In genomic region chr14:61155687-61156086, GRCm38 (mm10) we compare ENCODE assay signal across 23 mouse cellular contexts. TPM values are rescaled to one million over a fixed set of nuclear protein-coding genes. Genes with fewer than 3 reads are reported as not detected.
DNase-seq lines count a peak whose midpoint lies in the region; ATAC-seq and TF ChIP-seq lines count a peak whose summit lies in the region.
"Had no signal": no experiment of that assay in that cellular context is flagged by ENCODE, and none has a peak within 500 bp of the region (broad histone marks: within the 10 kb centered on the region; RNA-seq: fewer than 3 reads in every experiment).

No protein-coding gene starts in this region.

- H3K36me3 ChIP-seq in heart, adult 2 months (ENCODE audit: control insufficient read depth, insufficient read depth, low read length), result peaks cover 4% of the 10 kb centered on the region
- no peaks in the 10 kb centered on the region for H3K36me3 ChIP-seq in heart, postnatal 0 days (replicated peaks; ENCODE audit: control insufficient read depth, insufficient read depth, low read length)
- H3K36me3 ChIP-seq in heart, embryonic 10.5 days, result no peaks in the 10 kb centered on the region
- H3K36me3 ChIP-seq: embryonic facial prominence, embryonic 10.5 days; embryonic facial prominence, embryonic 12.5 days; G1E had no signal

- H3K4me1 ChIP-seq in heart, adult 2 months (ENCODE audit: control insufficient read depth, insufficient read depth, low read length), result peaks cover 11% of the 10 kb centered on the region; the same call in 1 of the 2 replicates
- peaks cover 20% of the 10 kb centered on the region for H3K4me1 ChIP-seq in heart, postnatal 0 days (ENCODE audit: control insufficient read depth, insufficient read depth)
- H3K4me1 ChIP-seq in heart, embryonic 10.5 days, result no peaks in the 10 kb centered on the region

- DNase-seq in gastrocnemius, adult 2 months, result no peak
- DNase-seq in gastrocnemius, postnatal 25 days, result no peak
- no peak for DNase-seq in heart, adult 2 months
- no peak for DNase-seq in heart, postnatal 25 days (ENCODE audit: low spot score)
- no peak for DNase-seq in heart, postnatal 0 days (ENCODE audit: low spot score)
- no peak for DNase-seq in heart, embryonic 10.5 days (ENCODE audit: low spot score)
- DNase-seq: adrenal gland, adult 8-10 months; adrenal gland, postnatal 14 days; adrenal gland, postnatal 36 days; B cell, adult 2 months; cerebellum, adult 11-12 months; cerebellum, adult 2 months; cerebellum, adult 9-10 months; cerebellum, postnatal 25 days had no signal

- H3K27me3 ChIP-seq in heart, adult 2 months (ENCODE audit: control insufficient read depth, insufficient read depth, low read length), result no peaks in the 10 kb centered on the region
- H3K27me3 ChIP-seq in heart, postnatal 0 days (ENCODE audit: control insufficient read depth, insufficient read depth, low read length), result no peaks in the 10 kb centered on the region
- no peaks in the 10 kb centered on the region for H3K27me3 ChIP-seq in heart, embryonic 10.5 days (ENCODE audit: insufficient read depth, poor library complexity, severe bottlenecking)
- H3K27me3 ChIP-seq: CH12.LX; embryonic facial prominence, embryonic 12.5 days; forebrain, embryonic 13.5 days; forebrain, embryonic 15.5 days had no signal

- peak; percentile 60 for ATAC-seq in heart, postnatal 0 days (ENCODE audit: insufficient read depth, low read depth)
- ATAC-seq: activated CD4-positive, CD25-positive, alpha-beta regulatory T cell, adult 4 months; CD4-positive, CD25-positive, alpha-beta regulatory T cell, adult 4 months; Patski had no signal

- no peak overlapping the region for H3K4me3 ChIP-seq in gastrocnemius, adult 2 months
- no peak overlapping the region for H3K4me3 ChIP-seq in heart, adult 2 months
- no peak overlapping the region for H3K4me3 ChIP-seq in heart, postnatal 0 days (ENCODE audit: low read depth, low read length)
- no peak overlapping the region for H3K4me3 ChIP-seq in heart, embryonic 10.5 days
- H3K4me3 ChIP-seq: embryonic facial prominence, embryonic 10.5 days; embryonic facial prominence, embryonic 12.5 days; forebrain, embryonic 13.5 days; forebrain, embryonic 15.5 days had no signal

- H3K9me3 ChIP-seq in heart, postnatal 0 days (replicated peaks; ENCODE audit: control insufficient read depth, low read length), result no peaks in the 10 kb centered on the region
- H3K9me3 ChIP-seq in heart, embryonic 10.5 days, result no peaks in the 10 kb centered on the region
- H3K9me3 ChIP-seq: embryonic facial prominence, embryonic 10.5 days; embryonic facial prominence, embryonic 12.5 days; forebrain, embryonic 13.5 days; forebrain, embryonic 15.5 days; G1E had no signal

- no peak overlapping the region for H3K9ac ChIP-seq in heart, adult 2 months (ENCODE audit: low read depth, low read length)
- H3K9ac ChIP-seq in heart, postnatal 0 days (replicated peaks; ENCODE audit: low read depth, low read length), result no peak overlapping the region
- H3K9ac ChIP-seq: embryonic facial prominence, embryonic 12.5 days; forebrain, embryonic 13.5 days; forebrain, embryonic 15.5 days had no signal

- no peak for TF ChIP-seq POLR2A in heart, adult 2 months (IDR thresholded peaks at IDR 0.05; ENCODE audit: insufficient read depth, low read depth, low read length)

- peak overlapping the region; percentile 88 for H3K27ac ChIP-seq in gastrocnemius, adult 2 months
- H3K27ac ChIP-seq in heart, adult 2 months, result peak overlapping the region; percentile 73
- peak overlapping the region; percentile 9 for H3K27ac ChIP-seq in heart, postnatal 0 days (ENCODE audit: low read depth)
- no peak overlapping the region for H3K27ac ChIP-seq in heart, embryonic 10.5 days
- H3K27ac ChIP-seq: embryonic facial prominence, embryonic 10.5 days; embryonic facial prominence, embryonic 12.5 days; forebrain, embryonic 13.5 days; forebrain, embryonic 15.5 days had no signal

- no peaks in the 10 kb centered on the region for H3K79me2 ChIP-seq in heart, adult 2 months (replicated peaks; ENCODE audit: control insufficient read depth, insufficient read depth, low read length)

- TF ChIP-seq CTCF in gastrocnemius, adult 2 months (IDR thresholded peaks at IDR 0.05), result no peak
- TF ChIP-seq CTCF in heart, adult 2 months (IDR thresholded peaks at IDR 0.05), result no peak
- TF ChIP-seq CTCF in heart, postnatal 0 days (IDR thresholded peaks at IDR 0.05; ENCODE audit: low read depth), result no peak

- no peak overlapping the region for H3K4me2 ChIP-seq in heart, postnatal 0 days (ENCODE audit: low read depth, low read length)
- H3K4me2 ChIP-seq: embryonic facial prominence, embryonic 12.5 days; forebrain, embryonic 13.5 days; forebrain, embryonic 15.5 days had no signal

- intact Hi-C loops in gastrocnemius, adult 2 months (cut with DNase I), result no loop called here
- intact Hi-C loops in heart, adult 2 months (cut with DNase I), result loop anchor here (2.0 kb wide), 1 partner anchor 17 kb away; the partner anchor contains the start of gene Sacs
- intact Hi-C loops in heart, postnatal 25 days (cut with DNase I), result no loop called here

- no peak for TF ChIP-seq EP300 in heart, adult 2 months (IDR thresholded peaks at IDR 0.05; ENCODE audit: insufficient read depth, low read depth, low read length)
- no peak for TF ChIP-seq EP300 in heart, postnatal 0 days (IDR thresholded peaks at IDR 0.05; ENCODE audit: low read depth)

RNA-seq across cellular contexts. Expression of gene Sacs, which starts 17.4 kb away (rescaled TPM):
- total RNA-seq in gastrocnemius, adult 2 months (2021), result 10 to 100 TPM in 1 of 2 experiments, 1 to 10 TPM in 1; 8.3 to 17.9 TPM
- 10 to 100 TPM; 15.8 to 17.2 TPM for total RNA-seq in gastrocnemius, postnatal 25 days (2021)
- 10 to 100 TPM; 24.2 to 25.8 TPM for total RNA-seq in heart, adult 2 months (2021)
- 3.3 and 8.9 TPM in 2 replicates for polyA plus RNA-seq in heart, adult 2 months (2012; rRNA removed)
- total RNA-seq in heart, postnatal 25 days (2021), result 10 to 100 TPM; 32.1 to 32.9 TPM
- total RNA-seq in heart, postnatal 0 days (2014; rRNA removed; ENCODE audit: low replicate concordance), result 27.1 and 29.5 TPM in 2 replicates
- 2.4 and 2.8 TPM in 2 replicates for polyA plus RNA-seq in heart, postnatal 0 days (2015; fragmentation: Nextera tagmentation; extraction: Ambion mirVana)
- 2.8 and 3.8 TPM in 2 replicates for polyA plus RNA-seq in heart, embryonic 10.5 days (2016; fragmentation: Nextera tagmentation; extraction: Ambion mirVana)
